8 mouse cellular contexts compared by ENCODE assay signal in genomic region chr11:97703039-97703826, GRCm38 (mm10). TPM values are rescaled to one million over a fixed set of nuclear protein-coding genes. Genes with fewer than 3 reads are reported as not detected.
DNase-seq lines count a peak whose midpoint lies in the region; ATAC-seq and TF ChIP-seq lines count a peak whose summit lies in the region.

Psmb3 (plus strand) TSS chr11:97703399.

- under 1% methylated on average over 35 of the region's 35 CpGs for WGBS in hindbrain, embryonic 13.5 days

- peak; percentile 100 for DNase-seq in Patski (ENCODE audit: low read depth, low spot score)
- peak; percentile 99 to 100 for DNase-seq in cerebellum, postnatal 14 days
- DNase-seq in frontal cortex, postnatal 14 days (ENCODE audit: low spot score in 2 of 2): peak; percentile 99
- peak; percentile 92 to 98 for DNase-seq in layer of hippocampus, postnatal 25 days (ENCODE audit: extremely low spot score in 1 of 2, low spot score in 1 of 2)
- peak; percentile 100 for DNase-seq in lung, postnatal 25 days (ENCODE audit: low spot score)
- peak; percentile 100 for DNase-seq in retina, embryonic 14.5 days (ENCODE audit: low spot score)
- DNase-seq in thymus, postnatal 4 days: peak; percentile 95

- POLR2A ChIA-PET in Patski (lab: Charles Lee): interaction anchor here (1.7 to 2.8 kb wide), 2 partner anchors 11 to 25 kb away, joined by 4 to 16 read pairs; no protein-coding TSS in a partner anchor

- ATAC-seq in Patski: peak; percentile 70
- peak; percentile 92 for ATAC-seq in hindbrain, embryonic 13.5 days (ENCODE audit: low FRiP score)

- H3K9ac ChIP-seq in hindbrain, embryonic 13.5 days: peak within 1 kb of the TSS; percentile 87

- peaks cover 29% of the 10 kb centered on the region for H3K36me3 ChIP-seq in hindbrain, embryonic 13.5 days

- H3K27ac ChIP-seq in hindbrain, embryonic 13.5 days: peak within 1 kb of the TSS; percentile 90

- CTCF ChIA-PET in Patski (lab: Charles Lee): interaction anchor here (1.4 to 1.5 kb wide), 2 partner anchors 11 to 23 kb away, joined by 3 to 4 read pairs; no protein-coding TSS in a partner anchor

- no peaks in the 10 kb centered on the region for H3K9me3 ChIP-seq in hindbrain, embryonic 13.5 days

- peak within 1 kb of the TSS; percentile 72 for H3K4me3 ChIP-seq in hindbrain, embryonic 13.5 days

- H3K4me2 ChIP-seq in hindbrain, embryonic 13.5 days: peak within 1 kb of the TSS; percentile 89

- H3K27me3 ChIP-seq in Patski: no peaks in the 10 kb centered on the region
- H3K27me3 ChIP-seq in hindbrain, embryonic 13.5 days: no peaks in the 10 kb centered on the region

- H3K4me1 ChIP-seq in hindbrain, embryonic 13.5 days (replicated peaks): peaks cover 34% of the 10 kb centered on the region

- TF ChIP-seq CTCF in Patski (IDR thresholded peaks at IDR 0.05): no peak

- in situ Hi-C loops in Patski (cut with MboI; ENCODE audit: low pct_unique_long_range_greater_than_20kb): no loop called here

RNA-seq across cellular contexts. Expression of gene Psmb3, which starts in this region (rescaled TPM):
- polyA plus RNA-seq in Patski (2021): 246 TPM
- polyA plus RNA-seq in hindbrain, embryonic 13.5 days (2015; fragmentation: Nextera tagmentation; extraction: Ambion mirVana): 476 and 483 TPM in 2 replicates
- 100 to 1,000 TPM; 125 to 144 TPM for total RNA-seq in layer of hippocampus, postnatal 25 days (2021)

Comparison
In these comparisons a context has a peak if more than half of its experiments do, and no peak if none do; other contexts are left out.
1. Peak in every context shown above with its lines: DNase-seq, ATAC-seq, H3K4me3 ChIP-seq and H3K27ac ChIP-seq.